Mouse (Mus musculus): Measurements from ENCODE around the gene Alox12. TPM values are rescaled to one million over a fixed set of nuclear protein-coding genes. Genes with fewer than 3 reads are reported as not detected.

Gene Alox12
- total RNA-seq, 1 experiment from 2014 or later, result 1.6 TPM

DNA sequence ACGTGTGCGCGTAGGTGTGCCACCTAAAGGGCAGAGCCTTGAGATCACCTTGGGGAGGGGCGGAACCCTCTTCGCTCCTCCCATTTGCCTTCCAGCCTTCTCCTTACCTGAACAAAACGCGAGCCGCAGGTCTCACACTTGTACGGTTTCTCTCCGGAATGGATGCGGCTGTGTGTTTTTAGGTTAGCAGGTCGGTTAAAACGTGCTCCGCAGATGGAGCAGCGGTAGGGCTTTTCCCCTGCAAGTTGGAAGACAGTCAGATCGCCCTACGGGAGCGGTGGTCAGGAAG lies 28.6 kb downstream of the Alox12 start:
- ATAC-seq (replicated peaks; ENCODE audit: insufficient number of reproducible peaks, low FRiP score, low TSS enrichment, poor library complexity, severe bottlenecking), result no peak

DNA sequence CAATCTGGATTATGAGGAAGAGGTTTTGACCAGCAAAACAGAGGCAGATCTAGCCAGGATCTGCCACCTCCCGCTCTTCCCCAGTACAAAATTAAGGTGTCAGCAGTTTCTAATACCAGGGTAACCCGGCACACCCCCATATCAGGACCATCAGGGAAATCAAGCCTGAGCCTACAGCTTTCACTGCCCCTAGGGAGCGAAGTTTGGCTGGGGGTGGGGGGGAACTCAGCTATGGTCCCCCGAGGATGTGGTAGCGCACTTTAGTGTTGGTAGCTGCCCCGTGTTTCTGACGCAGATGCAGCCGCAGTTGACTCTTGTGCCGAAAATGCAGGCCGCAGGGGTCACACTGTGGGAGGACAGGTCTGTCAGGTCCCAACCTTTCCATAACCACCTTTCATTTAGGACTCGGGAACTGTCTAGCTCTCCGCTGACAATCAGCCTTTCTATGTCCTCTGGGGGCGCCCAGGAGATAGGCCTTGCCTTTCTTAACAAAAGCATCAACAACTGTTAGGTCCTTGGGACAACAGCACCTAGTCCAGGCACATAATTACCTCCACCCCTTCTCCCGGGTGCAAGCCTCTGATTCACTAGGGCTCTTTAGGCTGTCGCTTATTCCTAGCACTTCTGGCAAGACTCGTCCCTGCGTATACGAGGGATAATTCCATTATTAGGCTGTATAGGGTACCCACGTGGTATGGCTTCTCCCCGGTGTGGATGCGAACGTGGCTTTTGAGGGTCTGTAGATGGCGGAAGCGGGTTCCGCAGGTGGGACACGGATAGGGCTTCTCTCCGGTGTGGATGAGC lies 29.2 kb downstream of the Alox12 start:
- no peak for ATAC-seq (replicated peaks; ENCODE audit: insufficient number of reproducible peaks, low FRiP score, low TSS enrichment, poor library complexity, severe bottlenecking)

DNA sequence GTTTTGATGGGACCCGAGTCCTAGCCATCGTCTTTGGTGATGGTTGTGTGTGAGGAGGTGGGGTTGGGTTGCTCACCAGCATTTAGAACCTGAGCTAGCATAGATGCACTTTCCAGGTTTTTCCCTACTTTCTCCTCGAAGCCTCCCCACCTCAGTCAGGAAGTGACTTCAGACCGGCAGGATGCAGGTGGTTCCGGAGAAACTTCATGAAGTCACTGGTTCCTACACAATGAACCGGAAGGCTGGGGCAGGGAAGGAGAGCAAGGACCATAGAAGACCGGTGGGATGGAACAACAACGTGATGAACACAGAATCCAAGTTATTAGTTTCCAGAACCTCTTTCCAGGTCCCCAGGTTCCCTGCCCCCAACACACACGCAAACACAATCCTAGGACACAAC lies 31.4 kb downstream of the Alox12 start:
- no peak for ATAC-seq (replicated peaks; ENCODE audit: insufficient number of reproducible peaks, low FRiP score, low TSS enrichment, poor library complexity, severe bottlenecking)

DNA sequence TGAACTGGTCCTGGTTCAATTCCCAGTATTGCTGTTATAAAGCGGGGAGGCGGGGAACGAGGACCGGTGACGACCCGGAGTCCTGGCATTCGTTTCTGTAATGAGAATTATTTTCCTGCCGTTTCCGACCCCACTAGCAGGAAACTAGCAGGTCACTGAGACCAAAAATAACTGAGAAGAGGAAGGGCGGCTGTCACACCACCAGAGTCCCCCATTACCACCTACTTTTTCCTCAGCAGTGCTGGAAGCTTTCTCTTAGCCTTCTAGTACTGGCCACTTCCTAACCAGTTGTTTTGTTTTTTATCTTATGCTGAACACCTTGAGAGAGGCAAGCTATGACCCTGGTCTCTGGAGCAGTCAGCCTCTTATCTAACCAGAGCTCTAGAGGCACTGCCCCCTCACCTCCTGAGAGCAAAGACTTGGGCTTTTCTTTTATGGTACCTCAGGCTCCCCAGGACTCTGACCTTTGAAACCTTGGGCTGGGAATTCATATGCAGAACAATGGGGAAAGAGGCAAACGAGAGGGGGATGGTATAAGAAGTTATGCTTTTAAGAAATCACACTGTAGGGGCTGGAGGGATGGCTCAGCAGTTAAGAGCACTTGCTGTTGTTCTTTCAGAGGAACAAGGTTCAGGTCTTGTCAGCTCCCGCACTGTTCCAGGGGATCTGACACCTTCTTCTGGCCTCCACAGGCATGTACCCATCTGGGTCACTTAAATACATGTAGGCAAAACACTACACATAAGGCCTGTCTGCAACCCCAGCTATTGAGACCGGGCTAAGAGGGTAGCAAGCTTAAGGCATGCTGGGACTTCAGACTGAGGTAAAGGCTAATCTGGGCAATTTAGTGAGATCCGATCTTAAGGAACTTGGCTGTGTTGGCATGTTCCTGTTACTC lies 33.3 kb downstream of the Alox12 start:
- no peak for ATAC-seq (replicated peaks; ENCODE audit: insufficient number of reproducible peaks, low FRiP score, low TSS enrichment, poor library complexity, severe bottlenecking)

DNA sequence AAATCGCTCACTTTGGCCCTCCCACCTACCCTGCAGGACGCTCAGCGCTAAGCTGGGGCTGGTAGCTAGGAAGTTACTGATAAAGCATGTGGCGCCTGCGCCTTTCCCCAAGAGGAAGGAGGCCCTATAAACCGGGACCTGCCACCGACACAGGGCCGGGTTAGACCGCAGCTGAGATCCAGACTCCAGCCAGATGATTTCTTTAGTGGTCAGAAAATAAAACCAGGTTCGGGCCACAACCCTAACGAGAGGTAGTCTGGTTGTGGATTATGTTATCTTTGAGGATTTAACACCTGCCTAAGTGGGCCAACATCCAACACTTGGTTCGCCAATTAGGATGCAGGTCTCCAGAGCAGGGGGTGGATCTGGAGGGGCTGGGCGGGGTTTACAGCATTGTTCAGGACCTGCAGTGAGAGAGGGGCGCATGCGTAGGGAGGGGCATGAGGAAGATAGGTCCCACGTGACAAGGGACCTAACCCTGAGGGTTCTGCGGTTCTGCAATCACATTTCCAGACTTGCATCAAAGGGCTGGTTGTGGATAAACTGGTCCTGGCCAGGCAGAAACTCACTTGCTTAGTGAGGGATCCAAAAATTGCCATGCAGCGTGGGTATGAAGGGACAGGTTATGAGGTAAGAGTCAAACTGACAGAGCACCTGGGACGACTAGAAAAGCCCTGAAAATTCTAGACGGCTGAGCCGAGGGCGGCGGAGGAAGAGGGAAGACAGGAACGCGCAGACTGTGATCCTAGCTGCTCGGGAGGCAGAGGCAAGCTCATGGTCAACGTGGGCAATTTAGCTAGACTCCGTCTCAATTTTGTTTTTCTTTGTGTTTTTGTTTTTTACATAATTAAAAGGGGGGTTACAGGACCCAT lies 34.2 kb downstream of the Alox12 start, which contains the start of gene Slc16a13:
Slc16a13 (minus strand) TSS at position 334 of the 872 bp plus-strand sequence.
- peak; percentile 91 for ATAC-seq (replicated peaks; ENCODE audit: insufficient number of reproducible peaks, low FRiP score, low TSS enrichment, poor library complexity, severe bottlenecking)

DNA sequence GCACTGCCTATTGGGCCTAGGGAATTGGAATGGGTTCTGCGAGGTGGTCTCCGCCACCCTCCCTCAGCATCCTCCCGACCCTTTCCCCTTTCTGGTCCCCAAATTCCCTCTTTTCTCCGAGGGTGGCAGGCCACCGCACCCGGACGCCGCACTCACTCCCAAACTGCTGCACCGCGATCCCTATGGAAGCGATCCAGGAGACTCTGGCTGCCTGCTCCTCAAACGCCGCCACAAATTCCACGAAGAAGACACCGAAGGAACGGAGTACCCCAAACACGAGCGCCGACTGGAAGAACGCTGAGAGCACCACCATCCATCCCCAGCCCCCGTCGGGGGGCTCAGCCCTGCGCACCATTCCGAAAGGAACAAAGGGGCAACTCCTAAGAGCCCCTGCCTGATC lies 34.8 kb downstream of the Alox12 start:
- ATAC-seq (replicated peaks; ENCODE audit: insufficient number of reproducible peaks, low FRiP score, low TSS enrichment, poor library complexity, severe bottlenecking), result no peak; the same call in 1 of the 2 replicates

DNA sequence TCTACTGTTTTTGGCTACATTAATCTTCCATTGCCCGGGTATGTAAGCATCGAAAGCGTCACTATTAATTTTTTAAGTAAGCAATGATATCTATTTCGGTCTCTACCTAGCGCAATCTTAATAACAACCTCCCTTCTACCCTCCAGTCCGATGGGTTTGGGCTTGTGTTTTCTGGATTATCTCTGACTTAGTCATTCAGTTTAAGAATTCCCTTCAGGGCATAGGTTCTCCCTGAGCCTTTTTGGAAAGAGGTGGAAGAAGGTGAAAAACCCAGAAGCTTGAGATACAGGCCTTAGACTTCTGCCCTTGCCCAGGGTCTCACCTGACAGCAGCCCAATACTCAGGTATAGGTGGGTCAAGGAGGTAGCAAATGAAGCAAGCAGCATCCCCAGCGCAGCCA lies 35.3 kb downstream of the Alox12 start:
- ATAC-seq (replicated peaks; ENCODE audit: insufficient number of reproducible peaks, low FRiP score, low TSS enrichment, poor library complexity, severe bottlenecking), result no peak

DNA sequence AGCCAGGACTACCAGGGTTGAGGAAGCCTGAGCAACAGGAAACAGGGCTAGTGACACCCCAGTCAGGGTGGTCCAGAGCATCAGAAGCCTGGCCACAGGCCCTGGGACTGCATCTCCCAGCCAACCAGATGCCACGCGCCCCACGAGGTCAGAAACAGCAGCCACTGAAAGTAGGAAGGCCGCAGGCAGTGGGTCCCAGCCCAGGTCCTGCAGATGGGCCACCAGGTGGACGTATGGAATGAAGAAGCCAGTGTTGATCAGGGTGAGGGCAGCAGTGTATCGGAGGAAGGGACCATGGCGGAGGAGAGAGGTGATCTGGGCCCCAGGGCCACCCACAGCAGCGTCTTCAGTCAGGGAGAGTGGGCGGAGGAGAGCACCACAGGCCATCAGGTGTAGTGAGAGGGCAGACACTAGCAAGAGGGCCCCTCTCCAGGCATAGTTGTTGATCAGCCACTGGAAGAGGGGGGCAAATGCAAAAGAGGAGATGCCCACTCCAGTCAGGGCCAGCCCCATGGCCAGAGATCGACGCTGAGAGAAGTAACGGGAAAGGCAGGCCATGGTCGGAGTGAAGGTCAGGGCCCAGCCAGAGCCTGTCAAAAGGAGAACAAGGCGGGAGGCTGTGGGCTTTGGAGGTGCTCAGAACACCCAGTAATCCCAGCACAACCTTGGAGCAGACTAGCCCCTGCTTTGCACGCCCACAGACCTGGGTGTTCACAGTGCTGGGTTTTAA lies 36.2 kb downstream of the Alox12 start:
- no peak for ATAC-seq (replicated peaks; ENCODE audit: insufficient number of reproducible peaks, low FRiP score, low TSS enrichment, poor library complexity, severe bottlenecking)

DNA sequence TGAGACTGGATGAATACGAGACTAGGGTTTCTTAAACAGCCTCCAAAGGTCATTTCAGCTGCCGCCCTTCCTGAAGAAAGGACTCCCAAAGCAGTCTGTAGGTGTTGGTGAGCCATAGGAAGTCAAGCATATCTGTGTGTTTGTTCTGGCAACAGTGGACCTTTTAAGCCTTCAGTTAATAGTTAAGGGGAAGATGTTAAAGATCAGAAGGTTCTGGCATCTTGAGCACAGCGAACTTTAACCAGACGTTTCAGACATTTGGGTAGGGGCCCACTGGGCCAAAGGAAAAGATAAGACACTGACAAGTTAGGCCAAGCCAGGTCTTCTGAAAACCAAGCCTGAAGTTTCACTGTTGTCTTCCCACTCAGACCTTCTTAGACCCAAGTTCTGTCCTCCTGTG lies 37.1 kb downstream of the Alox12 start:
- ATAC-seq (replicated peaks; ENCODE audit: insufficient number of reproducible peaks, low FRiP score, low TSS enrichment, poor library complexity, severe bottlenecking), result no peak

DNA sequence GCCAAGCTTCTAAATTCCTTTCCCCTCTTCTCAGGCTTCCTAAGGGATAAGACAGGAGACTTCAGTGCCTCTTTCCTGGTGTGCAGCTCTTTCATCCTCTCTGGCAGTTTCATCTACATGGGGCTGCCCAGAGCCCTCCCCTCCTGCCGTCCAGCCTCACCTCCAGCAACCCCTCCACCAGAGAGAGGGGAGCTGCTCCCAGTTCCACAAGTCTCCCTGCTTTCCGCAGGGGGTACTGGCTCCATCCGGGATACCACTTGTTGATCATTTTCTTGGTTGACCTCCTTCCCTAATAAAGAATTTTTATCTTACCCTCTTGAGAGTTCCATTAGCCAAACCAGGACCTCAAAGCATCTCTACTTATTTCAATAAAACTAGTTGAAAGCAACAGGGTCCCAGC lies 39.0 kb downstream of the Alox12 start:
- ATAC-seq (replicated peaks; ENCODE audit: insufficient number of reproducible peaks, low FRiP score, low TSS enrichment, poor library complexity, severe bottlenecking), result no peak

DNA sequence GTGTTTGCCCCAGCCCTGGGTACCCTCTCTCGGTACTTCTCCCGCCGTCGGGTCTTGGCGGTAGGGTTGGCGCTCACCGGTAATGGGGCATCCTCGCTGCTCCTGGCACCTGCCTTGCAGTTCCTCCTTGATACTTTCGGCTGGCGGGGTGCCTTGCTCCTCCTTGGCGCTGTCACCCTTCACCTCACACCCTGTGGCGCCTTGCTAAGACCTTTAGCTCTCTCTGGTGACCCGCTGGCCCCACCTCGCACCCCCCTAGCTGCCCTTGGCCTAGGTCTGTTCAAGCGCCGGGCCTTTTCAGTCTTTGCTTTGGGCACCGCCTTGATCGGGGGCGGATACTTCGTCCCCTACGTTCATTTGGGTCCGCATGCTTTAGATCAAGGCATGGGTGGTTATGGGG lies 39.9 kb downstream of the Alox12 start:
- no peak for ATAC-seq (replicated peaks; ENCODE audit: insufficient number of reproducible peaks, low FRiP score, low TSS enrichment, poor library complexity, severe bottlenecking)

DNA sequence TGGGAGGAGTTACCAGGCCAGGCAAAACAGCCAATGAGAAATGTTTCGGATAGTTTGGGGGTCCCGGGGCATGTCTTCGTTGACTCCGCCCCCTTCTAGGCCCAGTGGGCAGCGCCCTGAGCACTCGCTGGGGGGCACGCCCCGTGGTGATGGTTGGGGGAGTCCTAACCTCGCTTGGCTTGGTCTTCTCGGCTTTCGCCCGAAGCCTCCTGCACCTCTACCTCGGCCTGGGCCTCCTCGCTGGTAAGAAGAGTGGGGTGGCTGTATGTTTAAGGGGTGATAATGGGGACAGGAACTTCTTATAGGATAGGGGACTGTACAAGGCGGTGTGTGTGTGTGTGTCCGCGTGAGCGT lies 40.3 kb downstream of the Alox12 start:
- no peak for ATAC-seq (replicated peaks; ENCODE audit: insufficient number of reproducible peaks, low FRiP score, low TSS enrichment, poor library complexity, severe bottlenecking)

DNA sequence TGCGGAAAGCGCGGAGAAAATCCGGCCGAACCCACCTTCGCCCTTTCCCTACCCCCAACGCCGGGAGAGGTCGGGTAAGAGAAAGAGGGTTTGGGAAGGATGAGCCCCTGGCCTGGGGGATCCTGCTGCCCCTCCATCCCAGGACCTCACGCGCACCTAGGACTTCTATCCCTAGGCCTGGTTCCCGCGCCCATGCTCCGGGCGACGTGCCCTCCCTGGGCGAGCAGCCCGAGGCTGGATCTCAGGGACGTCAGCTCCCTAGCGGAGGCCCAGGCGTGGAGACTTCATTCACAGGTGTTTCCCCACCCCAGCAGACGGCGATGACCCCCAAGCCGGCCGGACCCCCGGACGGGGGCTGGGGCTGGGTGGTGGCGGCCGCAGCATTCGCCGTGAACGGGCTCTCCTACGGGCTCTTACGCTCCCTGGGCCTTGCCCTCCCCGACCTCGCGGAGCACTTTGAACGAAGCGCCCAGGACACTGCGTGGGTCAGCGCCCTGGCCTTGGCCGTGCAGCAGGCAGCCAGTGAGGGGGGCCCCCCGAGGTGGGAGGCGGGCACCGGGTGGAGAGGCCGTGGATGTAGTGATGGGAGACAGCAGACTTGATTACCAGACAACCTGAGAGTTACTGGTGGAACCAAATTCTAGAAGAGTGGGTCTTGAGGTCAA lies 40.8 kb downstream of the Alox12 start:
- no peak for ATAC-seq (replicated peaks; ENCODE audit: insufficient number of reproducible peaks, low FRiP score, low TSS enrichment, poor library complexity, severe bottlenecking)

DNA sequence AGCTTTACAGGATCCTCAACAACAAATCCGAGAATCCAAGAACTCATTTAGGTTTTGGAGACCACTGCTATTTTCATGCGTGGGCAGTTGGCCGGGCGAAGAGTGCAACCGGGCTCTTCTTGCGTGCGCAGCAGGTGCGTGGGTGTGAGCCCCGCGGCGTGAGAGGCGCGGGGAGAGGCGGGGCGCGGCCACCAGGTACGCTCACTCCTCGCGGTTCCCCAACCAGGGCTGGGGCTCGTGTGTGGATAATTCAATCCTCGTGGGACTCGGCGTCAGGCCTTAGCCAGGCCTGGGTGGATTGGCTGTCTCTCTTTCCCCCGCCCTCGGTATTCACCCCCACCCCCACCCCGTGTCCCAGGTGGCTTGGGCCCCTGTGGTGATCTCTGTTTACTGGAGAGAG lies 41.4 kb downstream of the Alox12 start:
- ATAC-seq (replicated peaks; ENCODE audit: insufficient number of reproducible peaks, low FRiP score, low TSS enrichment, poor library complexity, severe bottlenecking), result no peak

DNA sequence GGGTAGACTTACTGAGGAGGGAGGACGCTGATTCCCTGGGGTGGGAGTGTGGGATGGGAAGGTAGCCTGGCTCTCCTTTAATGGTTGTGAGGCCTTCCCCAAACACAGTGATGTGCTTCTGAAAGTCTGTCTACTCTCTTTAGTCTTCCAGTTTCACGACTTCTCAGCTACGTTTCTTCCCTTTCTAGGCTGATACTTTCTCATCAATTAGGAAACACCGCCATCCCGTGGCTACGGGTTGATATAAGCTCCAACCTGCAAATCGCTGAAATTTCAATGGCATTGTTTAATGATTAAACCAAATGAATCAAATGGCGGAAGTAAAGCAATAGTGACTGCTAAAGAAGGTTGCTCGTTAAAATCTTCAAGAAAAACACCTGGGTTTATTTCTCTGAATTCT lies 42.3 kb downstream of the Alox12 start:
- ATAC-seq (replicated peaks; ENCODE audit: insufficient number of reproducible peaks, low FRiP score, low TSS enrichment, poor library complexity, severe bottlenecking), result no peak; the same call in 1 of the 2 replicates

DNA sequence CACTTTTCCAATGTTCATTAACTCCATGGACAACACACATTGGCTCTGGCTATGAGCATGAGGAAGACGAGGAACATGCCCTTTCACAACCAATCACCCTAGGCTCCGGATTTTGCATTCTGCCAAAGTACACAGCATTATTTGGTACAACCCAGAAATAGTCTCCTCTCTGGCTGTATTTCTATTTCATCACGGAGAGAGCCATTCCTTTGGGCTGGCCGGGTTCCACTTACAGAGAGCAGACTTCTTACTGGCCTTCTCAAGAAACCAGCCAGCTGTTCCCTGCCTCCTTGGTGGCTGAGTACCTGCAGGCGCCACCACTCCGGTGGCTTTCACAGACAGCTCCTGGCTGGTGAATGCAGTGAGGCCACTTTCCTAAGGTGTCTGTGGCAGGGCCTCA lies 42.7 kb downstream of the Alox12 start, which contains the start of gene Slc16a11:
Slc16a11 (plus strand) TSS at position 330 of the 400 bp plus-strand sequence.
- no peak for ATAC-seq (replicated peaks; ENCODE audit: insufficient number of reproducible peaks, low FRiP score, low TSS enrichment, poor library complexity, severe bottlenecking)

DNA sequence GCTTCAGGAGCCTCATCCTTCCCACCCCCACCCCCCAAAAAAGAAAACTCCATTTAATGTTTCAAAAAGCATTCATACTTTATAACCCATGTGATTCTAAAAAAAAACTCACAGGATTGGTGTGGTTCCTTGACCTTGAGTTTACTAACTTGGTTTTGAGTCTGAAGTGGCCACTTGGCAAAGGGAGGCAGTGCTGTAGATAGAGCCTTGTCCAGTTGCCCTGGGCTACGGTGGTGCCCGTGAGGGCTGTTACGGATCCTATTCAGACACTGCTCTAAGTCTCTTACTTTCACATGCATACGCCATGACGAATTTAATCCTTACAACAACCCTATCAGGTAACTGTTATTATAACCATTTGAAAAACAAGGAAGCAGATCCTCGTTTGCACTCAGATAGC lies 43.2 kb downstream of the Alox12 start:
- ATAC-seq (replicated peaks; ENCODE audit: insufficient number of reproducible peaks, low FRiP score, low TSS enrichment, poor library complexity, severe bottlenecking), result no peak

DNA sequence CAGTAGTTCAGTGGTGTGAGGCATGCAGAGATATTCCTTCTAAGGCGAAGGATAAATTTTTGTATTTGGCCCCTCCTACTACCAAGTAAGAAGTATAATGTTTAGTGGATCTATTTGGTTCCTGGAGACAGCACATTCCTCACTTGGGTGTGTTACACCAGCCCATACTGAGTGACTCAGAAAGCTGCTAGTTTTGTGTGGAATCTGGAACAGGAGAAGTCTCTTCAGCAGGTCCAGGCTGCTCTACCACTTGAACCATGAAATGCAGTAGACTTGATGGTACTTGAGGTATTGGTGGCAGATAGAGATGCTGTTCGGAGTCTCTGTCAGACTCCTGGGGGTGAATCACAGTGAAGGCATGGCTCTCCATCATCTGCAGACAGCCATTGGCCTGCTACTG lies 44.5 kb downstream of the Alox12 start:
- ATAC-seq (replicated peaks; ENCODE audit: insufficient number of reproducible peaks, low FRiP score, low TSS enrichment, poor library complexity, severe bottlenecking), result no peak
